Mouse (Mus musculus): Measurements from ENCODE around the gene Wdr11.

Gene Wdr11

DNA sequence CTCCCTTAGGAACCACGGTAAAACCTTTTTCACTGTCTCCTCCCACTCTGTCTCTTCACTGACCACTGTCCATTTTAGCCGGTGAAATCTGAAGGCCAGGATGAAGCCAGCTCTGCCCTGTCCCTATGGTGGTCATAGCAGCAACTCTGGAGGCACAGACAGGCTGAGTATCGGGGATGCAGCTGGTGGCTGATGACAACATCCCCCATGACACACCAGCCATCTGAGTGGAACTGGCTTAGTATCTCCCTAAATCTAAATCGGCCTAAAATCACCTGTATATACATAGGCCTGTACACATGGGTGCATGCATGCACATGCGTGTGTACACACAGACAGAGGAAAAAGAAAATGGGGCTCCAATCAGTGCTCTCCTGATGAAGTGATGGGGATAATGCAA lies 93.7 kb downstream of the Wdr11 start:
- DNase-seq (ENCODE audit: low spot score) = no peak
